7 mouse cellular contexts compared by ENCODE assay signal in the genomic region with DNA sequence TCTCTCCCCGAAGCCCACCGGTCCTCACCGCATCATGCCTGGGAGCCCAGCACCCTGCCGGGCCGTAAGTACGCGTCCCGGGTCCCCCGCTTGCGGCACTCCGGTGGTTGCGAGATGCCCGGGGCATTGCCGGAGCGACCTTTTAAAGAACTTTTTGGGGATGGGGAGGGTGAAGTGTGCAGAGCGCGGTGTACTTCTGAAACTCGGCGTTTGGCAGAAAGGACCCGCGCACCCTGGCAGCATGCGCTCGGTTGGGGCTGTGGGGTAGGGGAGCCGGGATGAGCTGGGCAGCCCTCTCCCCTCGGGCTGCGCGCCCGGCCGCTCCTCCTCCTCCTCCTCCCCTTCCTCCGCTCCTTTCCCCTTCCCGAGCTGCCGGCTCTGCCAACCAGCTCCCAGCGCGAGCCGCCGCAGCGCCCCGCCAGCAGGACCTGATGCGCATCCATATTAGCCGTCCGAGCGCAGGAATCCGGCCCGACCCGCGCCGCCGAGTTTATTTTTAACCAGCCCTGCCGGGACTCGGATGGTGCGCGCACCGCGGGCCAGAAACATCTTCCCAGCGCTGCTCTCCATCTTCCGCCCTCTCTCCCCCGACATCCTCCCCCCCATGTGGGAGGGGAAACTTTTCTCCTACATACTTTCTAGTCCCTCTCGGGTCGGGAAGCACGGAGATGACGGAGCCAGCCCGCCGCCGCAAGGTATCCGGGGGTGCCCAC. TPM values are rescaled to one million over a fixed set of nuclear protein-coding genes. Genes with fewer than 3 reads are reported as not detected.
DNase-seq lines count a peak whose midpoint lies in the region; ATAC-seq and TF ChIP-seq lines count a peak whose summit lies in the region.

No protein-coding gene starts in this region.

- no peaks in the 10 kb centered on the region for H3K36me3 ChIP-seq in limb, embryonic 12.5 days
- H3K36me3 ChIP-seq in midbrain, embryonic 12.5 days: no peaks in the 10 kb centered on the region

- peaks cover 4% of the 10 kb centered on the region for H3K27me3 ChIP-seq in limb, embryonic 12.5 days
- peaks cover 70% of the 10 kb centered on the region for H3K27me3 ChIP-seq in midbrain, embryonic 12.5 days

- peak; percentile 27 for ATAC-seq in inflammation-experienced regulatory T-cells, adult 6 months
- ATAC-seq in limb, embryonic 12.5 days (ENCODE audit: insufficient number of reproducible peaks, insufficient read depth, low FRiP score, low TSS enrichment, low read depth): peak; percentile 15
- peak; percentile 67 for ATAC-seq in midbrain, embryonic 12.5 days (ENCODE audit: low FRiP score, low read depth)

- TF ChIP-seq CTCF in cortical plate, adult 2 months (IDR thresholded peaks at IDR 0.05; ENCODE audit: extremely low read depth, insufficient read depth, low read length): no peak

- H3K27ac ChIP-seq in cortical plate, adult 2 months (ENCODE audit: insufficient read depth, low read length): peak overlapping the region; percentile 54
- H3K27ac ChIP-seq in limb, embryonic 12.5 days: peak overlapping the region; percentile 86
- H3K27ac ChIP-seq in midbrain, embryonic 12.5 days (replicated peaks): peak overlapping the region; percentile 49

- H3K4me2 ChIP-seq in limb, embryonic 12.5 days: peak overlapping the region; percentile 93
- H3K4me2 ChIP-seq in midbrain, embryonic 12.5 days (replicated peaks): peak overlapping the region; percentile 94

- H3K9ac ChIP-seq in limb, embryonic 12.5 days (replicated peaks): peak overlapping the region; percentile 85
- peak overlapping the region; percentile 72 for H3K9ac ChIP-seq in midbrain, embryonic 12.5 days (replicated peaks)

- H3K9me3 ChIP-seq in limb, embryonic 12.5 days: no peaks in the 10 kb centered on the region
- H3K9me3 ChIP-seq in midbrain, embryonic 12.5 days: no peaks in the 10 kb centered on the region

- under 1% methylated on average over 64 of the region's 65 CpGs for WGBS in limb, embryonic 12.5 days
- WGBS in midbrain, embryonic 12.5 days: under 1% methylated on average over 55 of the region's 65 CpGs

- peak; percentile 63 for DNase-seq in adipocyte (ENCODE audit: low spot score)
- DNase-seq in gastrocnemius, postnatal 10 days: peak; percentile 69
- peak; percentile 40 for DNase-seq in spleen, adult 12 weeks (ENCODE audit: low spot score)

- TF ChIP-seq POLR2A in cortical plate, adult 2 months (IDR thresholded peaks at IDR 0.05; ENCODE audit: extremely low read depth, insufficient read depth, low read length): 0 out of 2 replicates have a peak, but pooled peaks have one; percentile 32

- no peaks in the 10 kb centered on the region for H3K4me1 ChIP-seq in cortical plate, adult 2 months (ENCODE audit: control insufficient read depth, insufficient read depth, low read length)
- peaks cover 32% of the 10 kb centered on the region for H3K4me1 ChIP-seq in limb, embryonic 12.5 days (replicated peaks)
- H3K4me1 ChIP-seq in midbrain, embryonic 12.5 days: peaks cover 37% of the 10 kb centered on the region

- H3K4me3 ChIP-seq in cortical plate, adult 2 months (ENCODE audit: insufficient read depth, low read length): peak overlapping the region; percentile 91
- peak overlapping the region; percentile 85 for H3K4me3 ChIP-seq in limb, embryonic 12.5 days (replicated peaks)
- H3K4me3 ChIP-seq in midbrain, embryonic 12.5 days: peak overlapping the region; percentile 72

RNA-seq across cellular contexts. Expression of a gene that starts 48.2 kb away (rescaled TPM):
- 32.0 and 32.9 TPM in 2 replicates for polyA plus RNA-seq in cortical plate, adult 2 months (2012; rRNA removed)
- 10 to 100 TPM; 33.1 to 45.5 TPM for total RNA-seq in gastrocnemius, postnatal 10 days (2021)
- 1 to 10 TPM in 2 of 3 experiments, under 1 TPM in 1; 0.91 to 6.8 (median 5.0) TPM for polyA plus RNA-seq in inflammation-experienced regulatory T-cells, adult 6 months (2017; shearing (Covaris generic))
- polyA plus RNA-seq in limb, embryonic 12.5 days (2016; fragmentation: Nextera tagmentation; extraction: Ambion mirVana): 7.7 and 10.3 TPM in 2 replicates
- 4.6 and 5.7 TPM in 2 replicates for polyA plus RNA-seq in midbrain, embryonic 12.5 days (2016; fragmentation: Nextera tagmentation; extraction: Ambion mirVana)

Comparison
In these comparisons a context has a peak if more than half of its experiments do, and no peak if none do; other contexts are left out.
1. Peak in every context shown above with its lines: DNase-seq, ATAC-seq, H3K4me3 ChIP-seq and H3K27ac ChIP-seq.
2. ATAC-seq: peak in every context shown above with its lines; median percentile 67 in midbrain, embryonic 12.5 days; 27 in inflammation-experienced regulatory T-cells, adult 6 months; 15 in limb, embryonic 12.5 days.